Mouse (Mus musculus): ENCODE data around the gene Kdm2b. TPM values are rescaled to one million over a fixed set of nuclear protein-coding genes. Genes with fewer than 3 reads are reported as not detected.
A peak's percentile ranks its signal among the peaks of the same experiment; 100 is the strongest.

Gene Kdm2b
- total RNA-seq, 4 experiments from 2014 or later, result 29.1 to 40.3 (median 34.6) TPM

GRCm38 (mm10) chr5:123011705-123012104 lies 22.1 kb upstream of the Kdm2b start:
- no peak for DNase-seq (ENCODE audit: low spot score in 2 of 2)

- DNase-seq (ENCODE audit: low spot score in 2 of 2), result no peak
Observed at GRCm38 (mm10) chr5:123010806-123011205, 21.2 kb upstream of the Kdm2b start.

GRCm38 (mm10) chr5:123009873-123010272 lies 20.2 kb upstream of the Kdm2b start:
- peak in 1 of 2 experiments; percentile 56 for DNase-seq (ENCODE audit: low spot score in 2 of 2)

GRCm38 (mm10) chr5:123008877-123009493 lies 19.4 kb upstream of the Kdm2b start:
- no peak for DNase-seq (ENCODE audit: low spot score in 2 of 2)

- DNase-seq (ENCODE audit: low spot score in 2 of 2), result no peak
Observed at GRCm38 (mm10) chr5:123005716-123006592, 16.3 kb upstream of the Kdm2b start.

GRCm38 (mm10) chr5:123000901-123001300 lies 11.3 kb upstream of the Kdm2b start:
- no peak for DNase-seq (ENCODE audit: low spot score in 2 of 2)

- DNase-seq (ENCODE audit: low spot score in 2 of 2), result peak; percentile 58 to 61
Observed at GRCm38 (mm10) chr5:122997205-122998204, 7.9 kb upstream of the Kdm2b start.

- DNase-seq (ENCODE audit: low spot score in 2 of 2), result no peak
Observed at GRCm38 (mm10) chr5:122994910-122995309, 5.3 kb upstream of the Kdm2b start.

- peak; percentile 77 to 80 for DNase-seq (ENCODE audit: low spot score in 2 of 2)
Observed at GRCm38 (mm10) chr5:122994303-122994846, 4.8 kb upstream of the Kdm2b start.

- no peak for DNase-seq (ENCODE audit: low spot score in 2 of 2)
Observed at GRCm38 (mm10) chr5:122993811-122994210, 4.2 kb upstream of the Kdm2b start.

- DNase-seq (ENCODE audit: low spot score in 2 of 2), result no peak
Observed at GRCm38 (mm10) chr5:122991350-122992004, 1.9 kb upstream of the Kdm2b start.

GRCm38 (mm10) chr5:122990411-122991160 lies 963 bp upstream of the Kdm2b start:
- no peak for DNase-seq (ENCODE audit: low spot score in 2 of 2)

GRCm38 (mm10) chr5:122989001-122989525 lies 560 bp downstream of the Kdm2b start:
- DNase-seq (ENCODE audit: low spot score in 2 of 2), result peak; percentile 48 to 63

GRCm38 (mm10) chr5:122988021-122988751 lies 1.4 kb downstream of the Kdm2b start:
- peak; percentile 34 to 48 for DNase-seq (ENCODE audit: low spot score in 2 of 2)

GRCm38 (mm10) chr5:122987211-122988020 lies 2.2 kb downstream of the Kdm2b start:
- no peak for DNase-seq (ENCODE audit: low spot score in 2 of 2)

GRCm38 (mm10) chr5:122986091-122986493 lies 3.5 kb downstream of the Kdm2b start:
- DNase-seq (ENCODE audit: low spot score in 2 of 2), result no peak

- no peak for DNase-seq (ENCODE audit: low spot score in 2 of 2)
Observed at GRCm38 (mm10) chr5:122985276-122985675, 4.3 kb downstream of the Kdm2b start.

GRCm38 (mm10) chr5:122984483-122984882 lies 5.1 kb downstream of the Kdm2b start:
- no peak for DNase-seq (ENCODE audit: low spot score in 2 of 2)

All from layer of hippocampus, adult 8-10 months (tissue).